Mouse (Mus musculus) thymus, postnatal 0 days (tissue): ENCODE results near the gene Ptprn2. TPM values are rescaled to one million over a fixed set of nuclear protein-coding genes. Genes with fewer than 3 reads are reported as not detected.

ENCODE experiments used
- DNase-seq: peaks from one replicate; pipeline ENCODE4 v3.0.0-alpha.2; 2015; ENCODE audit warnings: low spot score
- polyA plus RNA-seq: library from polyadenylated mRNA; unstranded; fragments of >200 nt; fragmentation: Nextera tagmentation; extraction: Ambion mirVana; gene quantifications from 2 replicates; pipeline ENCODE4 v1.2.1, GENCODE M21; 2015

Gene Ptprn2
- polyA plus RNA-seq, 1 experiment from 2014 or later: 0.14 TPM

DNA sequence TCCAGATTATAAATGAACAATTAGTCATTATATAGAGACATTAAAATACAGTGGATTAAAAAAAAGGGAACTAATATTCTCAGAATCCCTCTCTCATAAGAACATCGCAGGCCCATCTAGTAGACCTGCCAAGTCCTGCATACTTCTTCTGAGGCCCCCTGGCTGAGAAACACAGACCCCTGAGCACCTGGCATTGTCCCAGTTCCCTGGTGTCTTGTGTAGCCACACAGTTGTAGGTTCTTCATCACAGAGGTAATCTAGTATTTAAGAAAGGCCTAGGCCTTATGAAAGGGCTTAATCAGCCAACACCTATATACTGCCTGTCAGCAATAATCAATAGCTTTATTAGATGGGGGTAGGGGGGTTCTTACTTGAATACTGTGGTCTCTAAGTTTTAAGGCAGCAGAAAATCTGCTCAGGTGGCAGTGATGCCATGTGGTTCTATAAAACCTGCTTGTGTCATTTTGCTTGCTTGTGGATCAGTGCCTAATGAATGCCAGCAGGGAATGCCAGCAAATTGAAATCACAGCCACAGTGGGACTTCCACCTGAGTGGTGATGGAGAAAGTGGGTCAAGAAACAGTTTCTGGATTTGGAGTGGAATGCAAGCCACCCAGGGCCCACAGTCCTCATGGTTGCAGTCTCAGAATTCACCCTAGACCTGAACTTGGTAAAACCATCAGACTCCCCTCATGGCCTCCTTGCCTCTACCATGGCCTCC is 388.5 kb downstream of the Ptprn2 start:
- DNase-seq: no peak

DNA sequence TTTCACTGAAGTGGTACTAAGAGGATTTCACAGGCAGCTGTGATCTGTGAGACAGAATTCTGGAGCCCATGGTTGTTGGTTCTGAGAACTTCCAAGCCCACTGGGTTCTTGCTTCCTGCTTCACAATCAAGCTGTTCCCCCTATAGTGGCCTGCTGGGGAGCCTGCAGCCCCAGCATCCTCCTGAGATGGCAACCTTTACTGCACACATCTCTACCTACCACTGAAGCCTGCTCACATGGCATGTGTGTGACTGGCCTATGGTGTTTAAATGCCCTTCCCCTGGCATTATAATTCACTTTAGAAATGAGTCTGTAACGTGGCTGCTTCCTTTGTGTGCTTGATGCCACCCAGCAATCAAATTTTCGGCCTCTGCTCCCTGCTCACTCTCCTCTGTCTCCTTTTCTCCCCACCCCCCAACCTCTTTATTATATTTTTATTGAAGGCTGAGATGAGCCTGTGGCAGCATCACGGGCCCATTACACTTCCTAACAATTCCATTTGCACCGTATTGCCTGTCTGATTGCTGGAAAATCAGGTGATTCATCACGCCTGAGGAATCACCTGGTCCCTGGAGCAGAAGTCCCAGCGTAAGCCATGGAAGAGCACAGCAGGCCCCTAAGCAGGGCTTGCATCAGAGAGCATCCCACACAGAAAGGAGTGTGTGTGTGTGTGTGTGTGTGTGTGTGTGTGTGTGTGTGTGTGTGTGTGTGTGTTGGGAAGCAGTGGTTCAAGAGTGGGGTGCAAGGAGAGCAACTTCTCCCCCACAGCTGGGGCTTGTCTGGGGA is 402.2 kb downstream of the Ptprn2 start:
- DNase-seq: no peak

DNA sequence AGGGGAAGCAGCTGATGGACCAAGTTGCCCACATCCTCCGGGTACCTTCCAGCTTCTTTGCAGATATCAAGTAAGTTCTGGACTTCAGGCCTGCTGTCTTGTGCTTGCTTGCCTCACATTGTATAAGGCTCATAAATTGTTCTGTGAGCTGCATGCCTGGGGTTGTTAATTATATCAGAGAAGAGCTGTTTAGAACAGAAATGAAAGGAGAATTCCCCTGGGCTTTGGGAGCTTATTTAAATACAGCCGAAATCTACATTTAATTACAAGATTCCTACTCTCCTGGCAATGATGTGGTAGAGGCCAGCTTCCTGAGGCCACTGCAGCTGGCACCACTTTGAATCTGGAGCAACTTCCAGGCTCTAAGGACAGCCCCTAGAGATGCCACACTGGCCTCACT is 403.3 kb downstream of the Ptprn2 start:
- DNase-seq: no peak

DNA sequence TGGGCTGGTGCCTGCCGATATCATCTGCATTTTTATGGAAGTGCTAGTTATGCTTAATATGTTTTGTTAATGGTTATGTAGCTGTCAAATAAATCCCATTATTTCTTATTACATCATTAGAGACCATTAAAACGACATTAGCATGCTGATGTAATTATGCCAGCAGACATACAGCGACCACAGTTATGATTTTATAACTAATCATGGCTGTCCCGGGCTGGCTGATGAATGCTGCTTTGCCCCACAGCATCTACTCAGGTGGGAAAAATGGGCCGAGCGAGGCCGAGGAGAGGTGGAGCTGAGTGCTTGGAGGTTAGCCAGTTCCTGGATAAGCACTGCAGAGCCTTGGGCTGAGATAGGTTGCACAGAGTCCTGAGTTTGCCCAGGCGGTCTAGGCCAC is 407.1 kb downstream of the Ptprn2 start:
- no peak for DNase-seq

DNA sequence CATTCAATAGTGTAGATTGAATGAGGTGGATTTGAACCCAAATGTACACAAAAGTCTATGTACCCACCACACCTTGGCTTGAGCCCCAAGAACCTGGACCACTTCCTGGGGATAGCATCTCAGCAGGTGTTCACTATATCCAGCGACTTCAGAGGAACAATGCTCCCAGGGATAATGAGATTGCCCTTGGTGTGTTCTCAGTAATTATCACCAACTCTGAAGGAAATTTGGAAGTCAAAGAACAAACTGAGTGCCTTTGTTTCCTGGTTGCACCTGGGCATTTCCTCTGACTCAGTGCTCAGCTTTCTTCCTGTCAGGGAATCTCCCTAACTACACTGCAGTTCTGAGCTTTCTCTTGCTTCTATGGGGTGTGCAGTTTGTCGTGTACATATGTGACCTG is 411.1 kb downstream of the Ptprn2 start:
- DNase-seq: no peak

DNA sequence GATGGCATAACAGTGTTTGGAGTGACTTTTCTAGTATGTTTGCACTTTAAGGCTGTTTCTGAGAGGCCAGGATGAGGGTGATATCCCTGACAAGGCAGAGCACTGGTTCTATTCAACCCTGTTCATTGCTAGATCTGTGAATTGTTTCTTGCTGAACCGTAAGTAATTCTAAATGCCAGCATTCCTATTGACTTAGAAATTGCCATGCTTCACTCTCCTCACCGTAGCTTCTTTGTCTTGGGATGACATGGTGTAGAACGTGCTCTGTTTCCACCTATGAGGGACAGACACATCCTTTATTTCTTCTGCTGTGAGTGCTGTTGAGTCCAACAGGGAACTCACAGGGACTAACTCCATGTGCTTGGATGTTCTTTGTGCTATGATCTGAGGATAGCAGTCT is 416.3 kb downstream of the Ptprn2 start:
- DNase-seq: no peak

DNA sequence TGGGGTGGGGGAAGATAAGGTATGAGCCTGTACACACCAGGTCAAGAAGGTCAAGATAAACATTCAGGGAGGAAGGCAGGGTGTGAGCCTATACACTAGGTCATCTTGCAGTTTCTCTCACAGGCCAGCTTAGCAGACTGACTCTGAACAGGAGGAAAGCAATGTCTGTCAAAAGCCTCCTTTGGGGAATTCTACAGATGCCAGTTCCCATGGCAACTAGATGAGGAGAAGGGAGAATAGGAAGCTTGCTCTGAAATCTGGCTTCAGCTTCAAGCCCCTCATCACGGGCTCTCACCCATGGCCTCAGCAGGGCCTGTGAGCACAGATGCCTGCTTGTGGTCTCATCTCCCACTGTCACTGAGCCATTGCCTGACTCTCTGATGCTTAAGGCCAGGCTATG is 421.9 kb downstream of the Ptprn2 start:
- no peak for DNase-seq

DNA sequence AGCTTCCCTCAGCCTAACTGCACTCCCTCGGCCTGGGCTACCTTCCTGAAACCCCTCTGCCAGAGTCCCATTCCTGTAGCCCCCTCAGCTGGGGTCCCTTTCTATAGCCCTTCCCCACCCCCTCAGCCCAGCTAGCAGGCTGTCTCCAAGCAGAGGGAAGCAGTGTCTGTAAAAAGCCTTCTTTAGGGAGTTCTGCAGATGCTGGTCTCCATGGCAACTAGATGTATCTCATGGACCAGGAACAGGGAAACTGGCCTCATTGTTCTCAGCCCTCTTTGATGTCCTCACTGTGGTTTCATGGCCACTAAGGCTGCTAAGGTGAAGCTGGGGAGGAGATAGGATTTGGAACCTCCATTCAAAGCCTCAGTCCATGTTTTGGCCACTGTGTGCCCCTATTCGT is 423.1 kb downstream of the Ptprn2 start:
- DNase-seq: no peak

DNA sequence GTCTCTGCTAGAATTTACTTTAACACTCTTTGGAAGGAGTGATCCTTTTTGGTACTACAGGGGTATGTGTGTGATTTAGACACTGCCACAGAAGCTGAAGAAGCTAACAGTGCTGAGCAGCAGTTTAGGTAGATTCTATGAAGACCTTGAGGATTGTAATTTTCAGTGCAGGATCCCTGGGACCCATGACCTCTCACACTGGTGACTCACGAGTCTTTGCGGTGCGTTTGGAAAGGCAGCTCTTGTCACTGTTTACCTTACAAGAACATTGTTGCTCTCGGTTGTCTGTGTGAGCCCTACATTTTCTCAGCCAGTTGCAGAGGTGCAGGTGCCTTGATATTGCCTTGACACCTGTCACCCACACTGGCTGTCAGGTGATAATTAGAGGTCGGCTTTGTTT is 431.3 kb downstream of the Ptprn2 start:
- no peak for DNase-seq

DNA sequence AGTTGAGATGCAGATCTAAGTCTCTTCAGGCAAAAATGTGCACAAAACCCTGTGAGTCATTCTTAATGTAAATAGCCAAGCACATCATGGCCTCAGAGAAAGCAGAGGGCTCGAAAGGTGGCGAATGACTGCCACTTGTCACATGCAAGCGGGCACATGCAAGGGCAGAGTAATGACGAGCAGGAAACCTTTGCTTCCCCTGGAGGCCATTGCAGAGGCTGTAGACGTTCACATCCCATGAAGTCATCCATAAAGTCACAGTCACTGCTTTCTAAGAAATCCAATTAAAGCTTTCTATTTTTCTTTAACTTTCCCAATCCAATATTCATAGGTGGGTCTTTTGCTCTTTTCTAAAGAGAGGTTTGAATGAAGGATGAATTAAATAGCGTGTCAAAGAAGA is 433.7 kb downstream of the Ptprn2 start:
- DNase-seq: no peak

DNA sequence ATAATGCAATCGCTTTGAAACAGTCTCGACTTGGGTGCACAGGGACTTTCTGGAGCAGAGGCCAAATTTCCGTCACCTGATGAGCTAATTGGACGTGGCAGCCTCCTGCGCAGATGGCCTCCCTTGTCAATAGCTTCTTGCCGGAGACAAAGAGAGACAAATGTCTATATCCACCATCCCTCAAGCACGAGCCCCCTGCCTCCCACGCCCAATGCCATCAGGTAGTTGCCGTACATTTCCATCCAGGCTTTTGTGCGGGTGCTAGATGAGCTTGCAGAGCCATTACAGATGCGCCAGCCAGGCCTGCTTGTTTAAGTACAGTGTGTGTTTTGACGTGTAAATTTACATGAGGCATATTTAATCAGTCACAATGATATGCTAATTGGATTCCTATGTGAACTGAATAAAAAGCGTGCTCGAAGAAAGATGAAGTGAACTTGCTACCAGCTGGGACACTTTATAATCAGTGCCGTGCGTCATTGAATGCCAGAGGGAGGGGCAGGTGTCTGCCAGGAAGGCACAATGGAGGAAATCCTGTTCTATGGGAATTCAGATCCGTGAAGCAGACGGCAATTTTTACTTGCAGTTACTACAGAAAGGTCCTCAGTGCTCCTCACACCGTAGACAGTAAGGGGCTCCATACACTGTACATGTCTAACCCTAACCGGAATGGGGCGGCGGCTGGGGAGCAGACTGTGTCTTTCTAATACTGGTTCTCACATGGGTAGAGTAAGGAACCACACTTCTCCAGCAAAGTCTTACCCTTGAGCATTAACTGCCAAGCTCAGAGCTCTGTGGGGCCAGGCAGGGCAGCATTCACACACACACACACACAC is 434.4 kb downstream of the Ptprn2 start:
- no peak for DNase-seq

DNA sequence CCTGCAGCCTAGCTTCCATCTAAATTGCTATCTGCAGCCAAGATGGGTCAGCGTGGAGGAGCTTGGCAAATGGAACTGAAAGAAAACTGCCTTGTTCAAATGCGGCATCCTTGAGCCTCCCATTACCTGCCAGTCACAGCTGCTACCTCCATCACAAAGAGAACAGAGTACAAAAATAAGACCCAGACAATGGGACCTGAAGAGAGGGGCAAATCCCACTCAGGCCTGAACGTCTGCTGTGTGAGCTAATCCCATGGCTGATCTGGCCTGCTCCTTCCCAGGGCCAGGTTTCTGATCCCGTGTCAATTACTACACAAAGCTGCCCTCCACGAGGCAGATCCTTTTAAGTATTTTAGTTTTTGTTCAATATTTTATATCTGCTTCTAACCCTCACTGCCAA is 441.6 kb downstream of the Ptprn2 start:
- DNase-seq: no peak

DNA sequence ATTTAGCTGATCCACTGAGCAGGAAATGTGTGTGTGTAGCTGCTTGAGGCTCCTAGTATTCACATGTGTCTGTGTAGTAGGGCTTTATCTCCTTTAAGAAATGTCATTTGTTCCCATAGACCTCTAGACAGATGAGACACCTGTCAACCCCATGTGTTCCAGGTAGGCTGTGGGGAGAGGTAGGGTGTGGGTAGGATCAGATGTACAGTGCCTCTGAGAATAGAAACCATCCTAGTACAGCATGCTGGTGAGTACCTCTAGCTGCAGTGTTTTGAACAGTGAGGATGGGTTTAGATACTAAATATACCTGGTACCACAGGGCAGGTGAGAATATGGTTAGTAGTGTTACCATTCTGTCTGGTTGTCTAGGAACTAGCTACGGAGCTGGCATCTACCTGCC is 442.0 kb downstream of the Ptprn2 start:
- no peak for DNase-seq

DNA sequence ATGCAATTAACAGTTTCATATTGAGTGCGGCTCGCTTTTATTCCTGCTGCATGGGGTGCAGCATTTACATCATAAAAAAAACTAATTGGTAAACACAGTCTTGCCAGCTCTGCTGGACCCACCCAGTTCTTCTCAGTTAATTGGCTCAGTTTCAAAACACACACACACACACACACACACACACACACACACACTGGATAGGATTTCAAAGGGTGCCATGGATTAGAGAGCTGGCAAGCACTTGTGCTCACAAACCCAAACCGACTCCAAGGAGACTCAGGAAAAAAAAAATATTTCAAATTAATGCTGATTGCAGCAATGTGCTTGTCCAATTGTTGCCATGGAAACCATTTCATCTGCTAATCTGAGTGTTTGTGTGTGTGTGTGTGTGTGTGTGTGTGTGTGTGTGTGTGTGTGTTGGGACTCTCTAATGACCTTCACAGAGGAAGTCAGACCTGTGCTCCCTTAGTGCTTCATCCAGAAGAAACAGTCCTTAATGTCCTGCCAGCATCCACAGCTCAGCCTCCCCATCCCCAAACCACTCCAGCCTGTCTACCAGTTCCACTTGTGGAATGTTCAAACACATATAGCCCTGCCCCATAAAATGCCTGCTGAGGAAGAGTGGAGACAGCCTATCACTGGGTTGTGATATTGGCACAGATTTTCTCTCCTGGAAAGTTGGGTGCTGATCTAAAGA is 452.8 kb downstream of the Ptprn2 start:
- no peak for DNase-seq

DNA sequence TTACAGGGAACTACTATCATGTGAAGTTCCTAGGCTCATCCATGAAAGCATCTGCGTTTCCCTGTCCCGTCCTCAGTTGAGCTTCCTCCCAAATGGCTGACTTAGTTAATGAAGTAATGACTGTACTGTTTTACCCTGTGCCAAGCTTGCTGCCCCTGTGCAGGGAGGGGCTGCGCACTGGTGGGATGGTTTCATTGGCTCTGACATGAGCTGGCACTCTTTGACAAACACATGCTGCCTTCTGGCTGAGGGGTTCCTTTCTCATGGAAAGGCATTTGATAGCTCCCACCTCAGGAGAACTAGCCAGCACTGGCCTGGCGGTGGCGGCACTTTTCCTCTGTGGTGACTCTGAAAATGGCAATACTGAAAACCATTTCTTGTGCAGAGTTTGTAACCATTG is 458.4 kb downstream of the Ptprn2 start:
- DNase-seq: no peak

DNA sequence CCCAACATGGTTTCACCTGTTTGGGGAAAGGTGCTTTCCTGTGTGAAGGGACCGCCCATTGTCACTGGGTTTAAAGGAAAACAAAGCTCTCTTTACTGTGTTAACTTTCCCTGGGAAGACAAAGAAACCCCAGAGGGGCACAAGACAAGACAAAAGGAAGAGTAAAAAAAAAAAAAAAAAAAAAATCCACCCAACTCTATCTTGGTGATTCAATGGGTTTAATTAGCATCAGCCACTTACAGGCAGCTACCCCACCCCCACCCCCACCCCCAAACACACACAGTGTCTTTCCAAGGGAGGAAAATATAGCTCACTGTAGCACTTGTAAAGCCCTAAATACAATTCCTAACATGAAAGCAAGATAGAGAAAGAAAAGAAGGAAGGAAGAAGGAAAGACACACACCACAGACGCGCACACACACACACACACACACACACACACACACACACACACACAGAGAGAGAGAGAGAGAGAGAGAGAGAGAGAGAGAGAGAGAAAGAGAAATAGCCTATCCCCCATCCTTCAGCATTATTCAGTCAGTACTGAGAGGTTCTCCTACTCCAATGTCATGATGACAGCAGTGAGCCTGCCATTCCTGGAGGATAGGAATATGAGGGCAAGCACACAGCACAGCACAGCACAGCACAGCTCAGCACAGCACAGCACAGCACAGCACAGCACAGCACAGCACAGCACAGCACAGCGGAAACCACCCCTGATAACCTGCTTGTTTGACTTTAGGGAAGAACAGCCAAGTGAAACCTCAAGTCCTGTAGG is 462.8 kb downstream of the Ptprn2 start:
- DNase-seq: no peak

DNA sequence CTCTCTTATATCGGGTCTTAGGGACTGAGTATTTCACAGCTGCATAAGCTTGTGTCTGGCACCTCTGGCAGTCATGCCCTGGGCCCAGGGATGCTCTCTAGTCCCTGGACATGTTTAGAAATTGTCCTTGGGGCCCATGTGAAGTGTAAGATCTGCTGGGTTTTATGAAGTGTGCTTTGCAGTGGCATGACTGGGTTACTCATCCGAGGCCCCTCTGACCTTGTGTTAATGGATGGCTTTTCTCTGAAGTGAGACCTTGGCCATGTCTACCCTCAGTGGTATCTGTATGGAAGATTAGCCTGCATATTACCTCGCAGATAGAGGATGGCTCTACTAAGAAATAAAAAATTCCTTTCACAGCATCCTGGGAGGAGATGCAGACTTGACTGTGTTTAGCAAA is 464.2 kb downstream of the Ptprn2 start:
- no peak for DNase-seq

DNA sequence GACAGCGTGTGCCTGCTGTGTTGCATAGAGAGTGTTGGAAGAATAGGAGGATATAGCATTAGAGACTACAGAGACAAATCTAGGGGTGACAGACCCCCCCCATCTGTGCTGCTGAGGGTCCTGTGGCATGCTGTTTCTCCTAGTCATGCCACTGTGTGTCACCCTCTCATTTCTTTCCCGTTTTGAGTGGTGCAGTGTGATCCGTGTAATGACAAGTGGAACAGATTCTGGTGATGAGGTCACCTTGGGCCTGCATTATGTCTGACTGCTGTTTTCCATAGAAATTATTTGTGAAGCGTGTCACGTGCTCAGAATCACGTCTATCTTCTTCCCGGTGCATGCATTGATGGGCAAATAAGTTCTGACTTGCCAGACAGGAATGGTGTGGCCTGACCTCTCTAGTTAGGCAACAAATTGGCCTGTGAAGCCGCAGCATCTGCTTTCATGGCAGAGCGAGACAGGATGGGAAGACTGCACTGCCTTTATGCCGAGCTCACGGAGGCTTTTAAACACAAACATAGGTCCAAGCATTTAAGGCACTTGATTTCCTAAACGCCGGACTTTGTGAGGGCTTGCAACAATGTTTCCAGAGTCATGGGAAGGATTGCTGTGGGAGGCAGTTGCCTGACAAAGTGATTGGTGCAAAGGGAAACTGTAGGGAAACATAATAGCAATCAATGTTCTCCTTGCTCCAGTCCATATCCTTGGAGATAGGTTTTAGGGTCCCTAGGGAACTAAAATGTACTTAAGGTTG is 467.1 kb downstream of the Ptprn2 start:
- DNase-seq: no peak

DNA sequence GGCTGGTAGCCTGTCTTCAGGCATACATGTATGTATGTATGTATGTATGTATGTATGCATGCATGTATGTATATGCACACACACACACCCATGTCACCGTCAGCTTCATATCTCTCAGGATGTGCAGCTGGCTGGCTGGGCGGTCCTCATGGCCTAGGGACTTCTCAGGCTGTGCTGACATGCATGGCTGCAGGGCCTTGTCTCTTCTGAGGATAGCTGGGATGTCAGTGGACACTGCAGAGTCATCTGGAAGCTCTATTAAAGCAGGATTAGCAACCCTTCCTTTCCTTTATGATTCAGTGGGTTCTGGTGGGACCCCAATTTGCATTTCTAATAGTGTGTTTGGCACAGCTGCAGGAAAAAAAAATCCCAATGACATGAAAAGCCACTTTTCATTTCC is 473.6 kb downstream of the Ptprn2 start:
- DNase-seq: no peak

DNA sequence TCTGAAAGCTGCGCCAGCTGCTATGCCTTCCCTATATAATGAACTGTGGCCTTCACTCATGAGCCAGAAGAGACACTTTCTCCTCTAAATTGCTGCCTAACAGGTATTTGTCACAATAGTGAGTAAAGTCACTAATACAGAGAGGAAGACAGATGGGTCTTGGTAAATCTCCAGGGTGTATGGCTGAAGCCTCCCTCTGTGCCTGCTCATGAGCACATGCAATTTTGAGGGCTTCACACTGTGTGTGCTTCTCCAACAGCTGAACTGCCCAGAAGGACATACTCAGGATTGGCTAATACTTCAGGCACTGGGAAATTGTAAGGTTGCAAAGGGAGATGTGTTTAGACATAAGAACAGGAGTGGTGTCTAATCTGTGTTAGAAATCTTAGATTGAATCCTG is 478.4 kb downstream of the Ptprn2 start:
- DNase-seq: no peak
